Mouse (Mus musculus): ENCODE measurements at regions not wholly inside any gene's neighbourhood (a gene's known extent, or its start where the extent isn't known, plus 50 kb on each side); places are given as distances from the start of the nearest gene placed in this dataset.

DNA sequence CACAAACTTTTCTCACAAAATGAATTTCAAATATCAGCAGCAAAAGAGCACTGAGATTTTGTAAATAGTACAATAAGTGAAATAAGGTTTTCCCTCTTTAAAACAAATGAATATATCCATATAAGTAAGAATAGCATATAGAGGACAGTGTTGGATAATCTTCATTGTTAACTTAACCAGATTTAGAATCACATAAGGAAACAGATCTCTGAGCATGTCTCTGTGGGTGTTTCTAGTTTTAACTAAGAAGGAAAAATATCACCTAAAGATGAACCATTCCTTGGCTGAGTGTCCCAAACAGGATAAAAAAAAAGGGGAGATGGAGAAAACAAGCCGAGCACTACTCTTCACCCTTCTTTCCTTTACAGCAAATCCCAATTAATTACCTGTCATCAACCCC is 690.4 kb upstream of the Msl3l2 start:
- no peak for DNase-seq (ENCODE audit: low spot score in 2 of 2)

DNA sequence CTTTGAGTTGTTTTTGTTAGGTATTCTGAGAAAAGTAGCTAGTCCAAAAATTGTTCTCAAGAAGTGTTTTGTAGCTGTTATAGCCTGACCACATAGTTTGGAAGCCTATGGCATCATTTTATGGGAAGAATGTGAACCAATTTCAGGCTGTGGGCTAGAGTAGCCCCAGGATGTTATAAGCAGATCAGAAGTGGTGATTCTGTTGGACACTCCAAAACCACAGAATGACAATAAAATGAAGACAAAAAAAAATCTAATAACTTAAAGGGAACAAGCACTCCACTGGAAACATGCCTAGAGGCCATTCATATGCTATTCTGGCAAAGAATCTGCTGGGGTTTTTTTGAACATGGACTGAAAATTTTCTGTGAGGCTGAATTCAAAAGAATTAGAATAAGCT is 689.9 kb upstream of the Msl3l2 start:
- DNase-seq (ENCODE audit: low spot score in 2 of 2) = peak; percentile 1 to 13

DNA sequence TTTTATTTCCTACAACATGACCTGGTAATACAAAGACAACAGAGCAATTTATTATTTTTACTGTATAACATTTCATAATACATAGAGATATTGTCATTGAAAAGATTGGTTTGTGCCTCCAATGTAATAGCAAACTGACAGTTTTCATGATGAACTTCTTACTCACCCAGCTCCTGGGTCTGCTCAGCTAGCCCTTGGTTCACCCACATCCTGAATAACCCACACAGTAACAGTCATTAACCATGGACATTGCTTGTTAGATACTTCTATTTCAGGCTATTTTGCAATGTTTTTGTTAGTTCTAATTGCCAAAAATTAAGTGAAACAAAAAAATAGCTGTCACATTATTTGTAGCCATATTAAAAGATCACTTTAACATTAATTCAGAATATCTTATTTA is 684.3 kb upstream of the Msl3l2 start:
- no peak for DNase-seq (ENCODE audit: low spot score in 2 of 2)

DNA sequence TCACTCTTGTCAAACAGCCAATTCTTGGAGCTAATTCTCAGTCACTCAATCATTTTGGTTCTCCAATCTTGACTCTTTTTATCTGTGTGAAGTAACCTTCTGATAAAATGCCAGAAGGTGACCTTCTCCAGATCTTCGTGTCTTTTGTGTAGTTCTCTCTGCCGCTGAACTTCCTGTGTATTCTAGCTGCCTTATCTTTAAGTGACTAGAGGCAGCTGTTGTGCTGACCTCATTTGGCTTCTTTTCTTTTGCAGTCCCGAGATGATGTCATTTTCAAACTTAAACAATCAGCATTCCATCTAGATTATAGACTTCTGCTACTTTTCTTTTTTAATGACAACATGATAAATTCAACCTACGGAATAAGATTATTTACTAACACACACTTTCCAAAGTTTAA is 681.8 kb upstream of the Msl3l2 start:
- DNase-seq (ENCODE audit: low spot score in 2 of 2) = no peak

Measured in frontal cortex, postnatal 36 days (tissue).